Mouse (Mus musculus): ENCODE data around the gene Fam151a. TPM values are rescaled to one million over a fixed set of nuclear protein-coding genes. Genes with fewer than 3 reads are reported as not detected.
"Not testable (repeated sequence)": the region's sequence is repeated elsewhere in the genome, so short reads cannot be mapped to it uniquely, and the experiment has no call there.

Fam151a gene
- total RNA-seq, 2 experiments from 2014 or later = not detected

GRCm38 (mm10) chr4:106772558-106772957, 38.9 kb downstream of the Fam151a start:
- no peak for DNase-seq (ENCODE audit: low spot score in 2 of 2)
- intact Hi-C loops (cut with DNase I) = no loop called here

GRCm38 (mm10) chr4:106775767-106776166, 42.1 kb downstream of the Fam151a start:
- intact Hi-C loops (cut with DNase I); DNase-seq (ENCODE audit: low spot score in 2 of 2): not testable (repeated sequence)

- intact Hi-C loops (cut with DNase I) = no loop called here
- DNase-seq (ENCODE audit: low spot score in 2 of 2) = peak; percentile 76 to 85
These were observed 43.3 kb downstream of the Fam151a start for GRCm38 (mm10) chr4:106776998-106777397.

- intact Hi-C loops (cut with DNase I) = no loop called here
These were observed 44.6 kb downstream of the Fam151a start for GRCm38 (mm10) chr4:106778116-106778788.

GRCm38 (mm10) chr4:106780045-106780444, 46.4 kb downstream of the Fam151a start:
- intact Hi-C loops (cut with DNase I) = no loop called here
- DNase-seq (ENCODE audit: low spot score in 2 of 2) = peak in 1 of 2 experiments; percentile 28

More at GRCm38 (mm10) chr4:106778116-106778788, 44.6 kb downstream of the Fam151a start:
- DNase-seq (ENCODE audit: low spot score in 2 of 2) = peak; percentile 81 to 93

- intact Hi-C loops (cut with DNase I) = no loop called here
- no peak for DNase-seq (ENCODE audit: low spot score in 2 of 2)
These were observed 49.4 kb downstream of the Fam151a start for GRCm38 (mm10) chr4:106783137-106783536.

- DNase-seq (ENCODE audit: low spot score in 2 of 2) = no peak
- intact Hi-C loops (cut with DNase I) = no loop called here
These were observed 51.1 kb downstream of the Fam151a start for GRCm38 (mm10) chr4:106784806-106785205.

GRCm38 (mm10) chr4:106785345-106785744, 51.7 kb downstream of the Fam151a start:
- DNase-seq (ENCODE audit: low spot score in 2 of 2) = no peak
- intact Hi-C loops (cut with DNase I) = no loop called here

GRCm38 (mm10) chr4:106785753-106786540, 52.3 kb downstream of the Fam151a start:
- DNase-seq (ENCODE audit: low spot score in 2 of 2) = peak; percentile 72 to 92
- intact Hi-C loops (cut with DNase I) = no loop called here

- intact Hi-C loops (cut with DNase I) = no loop called here
- peak; percentile 28 to 76 for DNase-seq (ENCODE audit: low spot score in 2 of 2)
These were observed 54.1 kb downstream of the Fam151a start for GRCm38 (mm10) chr4:106787830-106788229.

GRCm38 (mm10) chr4:106788627-106789026, 54.9 kb downstream of the Fam151a start:
- intact Hi-C loops (cut with DNase I) = no loop called here

GRCm38 (mm10) chr4:106789705-106790104, 56.0 kb downstream of the Fam151a start:
- DNase-seq (ENCODE audit: low spot score in 2 of 2) = peak; percentile 52 to 83
- intact Hi-C loops (cut with DNase I) = no loop called here

More at GRCm38 (mm10) chr4:106788627-106789026, 54.9 kb downstream of the Fam151a start:
- no peak for DNase-seq (ENCODE audit: low spot score in 2 of 2)

GRCm38 (mm10) chr4:106790218-106790617, 56.5 kb downstream of the Fam151a start:
- intact Hi-C loops (cut with DNase I); DNase-seq (ENCODE audit: low spot score in 2 of 2): not testable (repeated sequence)

- intact Hi-C loops (cut with DNase I) = no loop called here
- DNase-seq (ENCODE audit: low spot score in 2 of 2) = no peak
These were observed 57.2 kb downstream of the Fam151a start for GRCm38 (mm10) chr4:106790938-106791337.

GRCm38 (mm10) chr4:106792276-106792675, 58.6 kb downstream of the Fam151a start:
- no peak for DNase-seq (ENCODE audit: low spot score in 2 of 2)
- intact Hi-C loops (cut with DNase I) = no loop called here

GRCm38 (mm10) chr4:106793826-106794225, 60.1 kb downstream of the Fam151a start:
- intact Hi-C loops (cut with DNase I); DNase-seq (ENCODE audit: low spot score in 2 of 2): not testable (repeated sequence)

- no peak for DNase-seq (ENCODE audit: low spot score in 2 of 2)
- intact Hi-C loops (cut with DNase I) = no loop called here
These were observed 60.6 kb downstream of the Fam151a start for GRCm38 (mm10) chr4:106794247-106794646.

- intact Hi-C loops (cut with DNase I) = no loop called here
- DNase-seq (ENCODE audit: low spot score in 2 of 2) = no peak
These were observed 61.6 kb downstream of the Fam151a start for GRCm38 (mm10) chr4:106795289-106795688.

Data from left cerebral cortex, postnatal 25 days (tissue).